Mouse (Mus musculus) MEL (cell line): ENCODE data around the gene Rassf2. TPM values are rescaled to one million over a fixed set of nuclear protein-coding genes. Genes with fewer than 3 reads are reported as not detected.

Experiments
- DNase-seq: peaks from one replicate; pipeline ENCODE4 v3.0.0; 2011; ENCODE audit warnings: low read depth, low spot score
- H3K27ac ChIP-seq: 2 replicates; pipeline ENCODE4 v1.5.1; 2012; ENCODE audit warnings: low read depth, mild to moderate bottlenecking, control low read depth, low read length, moderate library complexity; ENCODE audit not compliant: control insufficient read depth
- H3K27me3 ChIP-seq, 2 experiments: fragments of 150-350 bp in 1 of 2; sonication (generic) in 1 of 2; 2 replicates each; pipeline ENCODE4 v1.6.1; 2012; ENCODE audit warnings: low read length in 2 of 2, mild to moderate bottlenecking in 2 of 2, improper control_type of control experiment in 1 of 2, moderate library complexity in 1 of 2; ENCODE audit not compliant: insufficient read depth in 2 of 2, control insufficient read depth in 1 of 2
- H3K36me3 ChIP-seq, 2 experiments: 2 replicates each; pipeline ENCODE4 v1.6.1; 2012 to 2014; ENCODE audit warnings: low read length in 2 of 2, improper control_type of control experiment in 1 of 2, inconsistent platforms in 1 of 2, mild to moderate bottlenecking in 1 of 2; ENCODE audit not compliant: insufficient read depth in 2 of 2, control insufficient read depth in 1 of 2
- H3K4me1 ChIP-seq, 2 experiments: fragments of 150-350 bp in 1 of 2; sonication (generic) in 1 of 2; 2 replicates each; pipeline ENCODE4 v1.6.1; 2012; ENCODE audit warnings: low read length in 2 of 2, improper control_type of control experiment in 1 of 2, mild to moderate bottlenecking in 1 of 2; ENCODE audit not compliant: insufficient read depth in 2 of 2, control insufficient read depth in 1 of 2
- H3K4me3 ChIP-seq, 2 experiments: fragments of 150-350 bp in 1 of 2; sonication (generic) in 1 of 2; 2 replicates each; pipeline ENCODE4 v1.5.1; 2012; ENCODE audit warnings: low read depth in 2 of 2, low read length in 2 of 2, mild to moderate bottlenecking in 2 of 2, moderate library complexity in 2 of 2, control low read depth in 1 of 2, improper control_type of control experiment in 1 of 2; ENCODE audit not compliant: control insufficient read depth in 1 of 2, insufficient read depth in 1 of 2
- H3K79me2 ChIP-seq: 2 replicates; pipeline ENCODE4 v1.6.1; 2012; ENCODE audit warnings: mild to moderate bottlenecking, low read length, moderate library complexity; ENCODE audit not compliant: control insufficient read depth, poor library complexity, insufficient read depth
- H3K9ac ChIP-seq: 2 replicates; pipeline ENCODE4 v1.6.1; 2012; ENCODE audit warnings: low read depth, mild to moderate bottlenecking, control low read depth, low read length, moderate library complexity; ENCODE audit not compliant: control insufficient read depth, poor library complexity, severe bottlenecking
- H3K9me3 ChIP-seq: fragments of 150-350 bp; sonication (generic); replicated peaks from 2 replicates; pipeline ENCODE4 v1.6.1; 2012; ENCODE audit warnings: mild to moderate bottlenecking, low read length, improper control_type of control experiment, moderate library complexity; ENCODE audit not compliant: insufficient read depth
- BHLHE40 ChIP-seq: IDR thresholded peaks from 2 replicates; pipeline ENCODE4 v1.6.1; 2012; ENCODE audit warnings: low read depth, mild to moderate bottlenecking, inconsistent platforms, low read length, improper control_type of control experiment, borderline replicate concordance
- CHD1 ChIP-seq: IDR thresholded peaks from 2 replicates; pipeline ENCODE4 v1.6.1; 2012; ENCODE audit warnings: low read depth, mild to moderate bottlenecking, inconsistent platforms, low read length, improper control_type of control experiment
- CHD2 ChIP-seq: IDR thresholded peaks from 2 replicates; pipeline ENCODE4 v1.6.1; 2011; ENCODE audit warnings: low read length, improper control_type of control experiment
- CTCF ChIP-seq, 3 experiments: IDR thresholded peaks in 2 of 3; conservative IDR thresholded peaks in 1 of 3; 2 replicates each; pipeline ENCODE4 v1.5.1; 2011 to 2012; ENCODE audit warnings: low read length in 3 of 3, low read depth in 2 of 3, mild to moderate bottlenecking in 2 of 3, improper control_type of control experiment in 1 of 3, inconsistent platforms in 1 of 3, mixed read lengths in 1 of 3, moderate library complexity in 1 of 3; ENCODE audit not compliant: control insufficient read depth in 1 of 3, insufficient read depth in 1 of 3, poor library complexity in 1 of 3, severe bottlenecking in 1 of 3
- E2F4 ChIP-seq: IDR thresholded peaks from 2 replicates; pipeline ENCODE4 v1.6.1; 2011; ENCODE audit warnings: low read depth, low read length, improper control_type of control experiment, borderline replicate concordance
- ELF1 ChIP-seq: IDR thresholded peaks from 2 replicates; pipeline ENCODE4 v1.6.1; 2014; ENCODE audit warnings: low read depth, mild to moderate bottlenecking, inconsistent platforms, low read length, improper control_type of control experiment, moderate library complexity
- EP300 ChIP-seq, 2 experiments: IDR thresholded peaks; 2 replicates each; pipeline ENCODE4 v1.6.1; 2011; ENCODE audit warnings: improper control_type of control experiment in 2 of 2, low read length in 2 of 2, low read depth in 1 of 2, mild to moderate bottlenecking in 1 of 2
- ETS1 ChIP-seq: IDR thresholded peaks from 2 replicates; pipeline ENCODE4 v1.6.1; 2012; ENCODE audit warnings: low read depth, mild to moderate bottlenecking, inconsistent platforms, low read length, improper control_type of control experiment, moderate library complexity
- GABPA ChIP-seq: IDR thresholded peaks from 2 replicates; pipeline ENCODE4 v1.6.1; 2012; ENCODE audit warnings: low read depth, mild to moderate bottlenecking, inconsistent platforms, low read length, improper control_type of control experiment, moderate library complexity
- GATA1 ChIP-seq: IDR thresholded peaks from 2 replicates; pipeline ENCODE4 v1.6.1; 2011; ENCODE audit warnings: low read depth, low read length, improper control_type of control experiment
- HCFC1 ChIP-seq: IDR thresholded peaks from 2 replicates; pipeline ENCODE4 v1.6.1; 2012; ENCODE audit warnings: low read depth, mild to moderate bottlenecking, inconsistent platforms, low read length, improper control_type of control experiment, moderate library complexity
- JUND ChIP-seq: IDR thresholded peaks from 2 replicates; pipeline ENCODE4 v1.6.1; 2011; ENCODE audit warnings: low read depth, mild to moderate bottlenecking, improper control_type of control experiment, low read length
- MAX ChIP-seq: IDR thresholded peaks from 2 replicates; pipeline ENCODE4 v1.6.1; 2011; ENCODE audit warnings: low read length, improper control_type of control experiment
- MAZ ChIP-seq: IDR thresholded peaks from 2 replicates; pipeline ENCODE4 v1.6.1; 2012; ENCODE audit warnings: low read depth, mild to moderate bottlenecking, inconsistent platforms, low read length, improper control_type of control experiment
- MYB ChIP-seq: IDR thresholded peaks from 2 replicates; pipeline ENCODE4 v1.6.1; 2011; ENCODE audit warnings: mild to moderate bottlenecking, low read depth, low read length, improper control_type of control experiment
- MYC ChIP-seq: IDR thresholded peaks from 2 replicates; pipeline ENCODE4 v1.6.1; 2011; ENCODE audit warnings: low read depth, mild to moderate bottlenecking, low read length, improper control_type of control experiment, moderate library complexity
- NELFE ChIP-seq: IDR thresholded peaks from 2 replicates; pipeline ENCODE4 v1.6.1; 2011; ENCODE audit warnings: low read depth, low read length, improper control_type of control experiment
- POLR2A ChIP-seq, 2 experiments: IDR thresholded peaks; 2 replicates each; pipeline ENCODE4 v1.6.1; 2011 to 2012; ENCODE audit warnings: low read length in 2 of 2, mild to moderate bottlenecking in 2 of 2, control low read depth in 1 of 2, improper control_type of control experiment in 1 of 2, low read depth in 1 of 2, moderate library complexity in 1 of 2; ENCODE audit not compliant: control insufficient read depth in 1 of 2, insufficient read depth in 1 of 2, poor library complexity in 1 of 2
- POLR2AphosphoS2 ChIP-seq: IDR thresholded peaks from 2 replicates; pipeline ENCODE4 v1.6.1; 2011; ENCODE audit warnings: low read length, improper control_type of control experiment
- RAD21 ChIP-seq: IDR thresholded peaks from 2 replicates; pipeline ENCODE4 v1.6.1; 2011; ENCODE audit warnings: mild to moderate bottlenecking, low read depth, low read length, improper control_type of control experiment
- RCOR1 ChIP-seq: IDR thresholded peaks from 2 replicates; pipeline ENCODE4 v1.6.1; 2012; ENCODE audit warnings: low read depth, mild to moderate bottlenecking, inconsistent platforms, low read length, improper control_type of control experiment
- SIN3A ChIP-seq: IDR thresholded peaks from 2 replicates; pipeline ENCODE4 v1.6.1; 2012; ENCODE audit warnings: low read length, improper control_type of control experiment, inconsistent platforms
- SMC3 ChIP-seq: IDR thresholded peaks from 2 replicates; pipeline ENCODE4 v1.6.1; 2011; ENCODE audit warnings: low read depth, low read length, improper control_type of control experiment
- TAL1 ChIP-seq: IDR thresholded peaks from 2 replicates; pipeline ENCODE4 v1.6.1; 2012; ENCODE audit warnings: mild to moderate bottlenecking, inconsistent platforms, low read length, moderate library complexity, mixed read lengths
- TCF12 ChIP-seq: IDR thresholded peaks from 2 replicates; pipeline ENCODE4 v1.6.1; 2014; ENCODE audit warnings: low read depth, mild to moderate bottlenecking, inconsistent platforms, low read length, improper control_type of control experiment, moderate library complexity
- USF2 ChIP-seq, 2 experiments: IDR thresholded peaks; 2 replicates each; pipeline ENCODE4 v1.6.1; 2011 to 2012; ENCODE audit warnings: improper control_type of control experiment in 2 of 2, low read length in 2 of 2, borderline replicate concordance in 1 of 2, inconsistent platforms in 1 of 2, low read depth in 1 of 2, mild to moderate bottlenecking in 1 of 2; ENCODE audit not compliant: insufficient read depth in 1 of 2
- polyA plus RNA-seq, 2 experiments: library from polyadenylated mRNA; stranded (reverse) in 1 of 2; unstranded in 1 of 2; fragments of >175 nt in 1 of 2; fragments of >200 nt in 1 of 2; gene quantifications; 2 replicates each; pipeline versions ENCODE4 v1.2.1 to v1.2.4; 2012; ENCODE audit warnings: low replicate concordance in 2 of 2, low read depth in 1 of 2; ENCODE audit not compliant: insufficient read length in 2 of 2, insufficient read depth in 1 of 2, missing spikeins in 1 of 2
- total RNA-seq: library from RNA; depleted of rRNA; stranded (reverse); fragments of 300-350 nt; gene quantifications from 2 replicates; pipeline ENCODE4 v1.2.3, GENCODE M21; 2012

Rassf2 gene
- total and polyA plus RNA-seq, 3 experiments: 0.69 to 4.1 TPM; not detected in 1

DNA sequence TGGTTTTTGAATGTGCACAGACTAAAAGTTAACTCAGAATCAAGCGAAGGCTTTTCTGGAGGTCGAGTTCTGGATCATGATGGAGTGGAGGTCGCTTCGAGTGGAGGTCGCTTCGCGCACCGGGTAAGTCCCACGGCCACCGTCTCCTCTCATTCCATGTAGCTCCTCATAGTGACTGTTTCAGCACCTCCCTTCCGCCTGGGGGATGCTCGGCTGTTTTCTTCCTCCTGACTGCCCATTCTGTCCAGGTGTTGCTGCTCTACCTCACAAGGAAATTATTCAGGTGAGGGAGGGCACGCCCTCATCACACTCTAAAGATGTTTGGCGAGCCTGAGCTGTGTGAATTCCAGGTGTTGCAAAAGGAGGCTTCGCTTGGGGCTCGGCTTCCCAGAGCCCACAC lies 83.7 kb downstream of the Rassf2 start:
- H3K79me2 ChIP-seq: no peaks in the 10 kb centered on the region
- H3K9ac ChIP-seq: no peak overlapping the region
- TF ChIP-seq RCOR1 (no peak), SIN3A (no peak), NELFE (no peak), JUND (no peak), EP300 (IDR thresholded peaks at IDR 0.05; ENCODE audit: low read depth in 1 of 2, low read length in 2 of 2) (no peak), MYC (no peak), GABPA (no peak), SMC3 (no peak), POLR2AphosphoS2 (no peak), GATA1 (no peak), CHD2 (no peak), TCF12 (no peak), MAZ (no peak), ELF1 (no peak), RAD21 (no peak), POLR2A (IDR thresholded peaks at IDR 0.05; ENCODE audit: control insufficient read depth in 1 of 2, insufficient read depth in 1 of 2, low read depth in 1 of 2, low read length in 2 of 2, poor library complexity in 1 of 2) (no peak), USF2 (IDR thresholded peaks at IDR 0.05; ENCODE audit: borderline replicate concordance in 1 of 2, insufficient read depth in 1 of 2, low read depth in 1 of 2, low read length in 2 of 2) (no peak), TAL1 (no peak)
- DNase-seq: no peak
- no peaks in the 10 kb centered on the region for H3K27me3 ChIP-seq
- H3K9me3 ChIP-seq: no peaks in the 10 kb centered on the region
- H3K4me1 ChIP-seq: no peaks in the 10 kb centered on the region
- no peaks in the 10 kb centered on the region for H3K36me3 ChIP-seq
- no peak overlapping the region for H3K27ac ChIP-seq
- no peak overlapping the region for H3K4me3 ChIP-seq

DNA sequence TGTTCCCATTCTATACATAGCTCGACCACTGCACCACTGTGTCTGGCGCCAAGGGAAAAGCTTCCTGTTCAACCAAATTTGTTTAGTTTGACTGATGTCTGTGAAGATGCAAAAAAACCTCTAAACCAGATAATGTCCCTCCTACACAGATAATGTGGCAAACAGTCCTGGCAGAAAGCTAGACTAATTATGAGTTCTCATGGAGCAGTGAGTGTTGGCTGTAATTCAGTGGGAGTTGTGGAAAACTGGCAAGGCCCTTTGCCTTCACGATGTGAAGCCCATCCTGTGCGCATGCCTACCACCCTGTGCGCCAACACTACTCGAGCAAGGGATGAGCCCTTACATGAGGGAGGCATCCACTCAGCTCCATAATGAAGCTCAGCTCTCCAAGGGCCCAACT lies 84.3 kb downstream of the Rassf2 start:
- H3K9me3 ChIP-seq: no peaks in the 10 kb centered on the region
- H3K36me3 ChIP-seq: no peaks in the 10 kb centered on the region; a peak in 1 of 4 replicates
- H3K9ac ChIP-seq: no peak overlapping the region
- no peak overlapping the region for H3K27ac ChIP-seq
- no peaks in the 10 kb centered on the region; a peak in 1 of 4 replicates for H3K4me1 ChIP-seq
- H3K79me2 ChIP-seq: no peaks in the 10 kb centered on the region
- no peak overlapping the region for H3K4me3 ChIP-seq
- DNase-seq: no peak
- no peaks in the 10 kb centered on the region for H3K27me3 ChIP-seq
- TF ChIP-seq MYB (no peak), BHLHE40 (no peak), GATA1 (no peak), NELFE (no peak), CHD1 (no peak), POLR2AphosphoS2 (no peak), CTCF (IDR thresholded peaks at IDR 0.05 in 2 of 3, conservative IDR thresholded peaks at IDR 0.05 in 1 of 3; ENCODE audit: control insufficient read depth in 1 of 3, insufficient read depth in 1 of 3, low read depth in 2 of 3, low read length in 3 of 3, poor library complexity in 1 of 3, severe bottlenecking in 1 of 3) (no peak), E2F4 (no peak), HCFC1 (no peak), USF2 (IDR thresholded peaks at IDR 0.05; ENCODE audit: borderline replicate concordance in 1 of 2, insufficient read depth in 1 of 2, low read depth in 1 of 2, low read length in 2 of 2) (no peak), TAL1 (no peak), MAX (no peak), GABPA (no peak), ETS1 (no peak)
- TF ChIP-seq, all 39 proteins: peak for 0
